Mouse (Mus musculus) kidney, embryonic 16.5 days (tissue): ENCODE results near the gene Dis3l2. TPM values are rescaled to one million over a fixed set of nuclear protein-coding genes. Genes with fewer than 3 reads are reported as not detected.

Source experiments
- ATAC-seq: fragments of 200-750 bp; cut with Nextera tagmentation; 2 replicates; pipeline ENCODE4 v1.8.0; 2017; ENCODE audit warnings: moderate TSS enrichment; ENCODE audit not compliant: low FRiP score, low TSS enrichment
- H3K27ac ChIP-seq: fragments of 300-500 bp; sonication (generic); 2 replicates; pipeline ENCODE4 v1.5.1; 2014; ENCODE audit warnings: low read length
- H3K27me3 ChIP-seq: fragments of 300-500 bp; sonication (generic); 2 replicates; pipeline ENCODE4 v1.6.1; 2014; ENCODE audit warnings: low read length, control low read depth, mixed read lengths; ENCODE audit not compliant: insufficient read depth
- H3K36me3 ChIP-seq: fragments of 300-500 bp; sonication (generic); 2 replicates; pipeline ENCODE4 v1.6.1; 2014; ENCODE audit warnings: low read length, control low read depth, mixed read lengths; ENCODE audit not compliant: insufficient read depth
- H3K4me1 ChIP-seq: fragments of 300-500 bp; sonication (generic); 2 replicates; pipeline ENCODE4 v1.6.1; 2014; ENCODE audit warnings: low read length, control low read depth, mixed read lengths; ENCODE audit not compliant: insufficient read depth
- H3K4me2 ChIP-seq: fragments of 300-500 bp; sonication (generic); replicated peaks from 2 replicates; pipeline ENCODE4 v1.6.1; 2014; ENCODE audit warnings: low read depth, low read length
- H3K4me3 ChIP-seq: fragments of 300-500 bp; sonication (generic); 2 replicates; pipeline ENCODE4 v1.5.1; 2014; ENCODE audit warnings: mild to moderate bottlenecking, low read length
- H3K9ac ChIP-seq: fragments of 300-500 bp; sonication (generic); replicated peaks from 2 replicates; pipeline ENCODE4 v1.6.1; 2014; ENCODE audit warnings: low read length
- H3K9me3 ChIP-seq: fragments of 300-500 bp; sonication (generic); 2 replicates; pipeline ENCODE4 v1.6.1; 2016; ENCODE audit warnings: low read length, control low read depth
- WGBS: fragments of 180-500 bp; shearing (Covaris S2); extraction: QIAGEN DNeasy Blood & Tissue Kit; methylation state at CpG from one replicate; pipeline ENCODE4 v1.1.7; 2014; 5-methylcytosine and 5-hydroxymethylcytosine counted together
- polyA plus RNA-seq: library from polyadenylated mRNA; unstranded; fragments of >200 nt; fragmentation: Nextera tagmentation; extraction: Ambion mirVana; gene quantifications from 2 replicates; pipeline ENCODE4 v1.2.1, GENCODE M21; 2015

Dis3l2 gene
- polyA plus RNA-seq, 1 experiment from 2014 or later: 30.8 TPM

GRCm38 (mm10) chr1:86994023-86994422 lies 290.4 kb downstream of the Dis3l2 start:
- H3K4me2 ChIP-seq: no peak overlapping the region
- no peak overlapping the region for H3K9ac ChIP-seq
- no peaks in the 10 kb centered on the region for H3K9me3 ChIP-seq
- H3K36me3 ChIP-seq: no peaks in the 10 kb centered on the region
- no peak for ATAC-seq
- H3K27me3 ChIP-seq: no peaks in the 10 kb centered on the region
- no peaks in the 10 kb centered on the region for H3K4me1 ChIP-seq
- H3K27ac ChIP-seq: no peak overlapping the region
- H3K4me3 ChIP-seq: no peak overlapping the region

- H3K27ac ChIP-seq: no peak overlapping the region
- no peaks in the 10 kb centered on the region for H3K27me3 ChIP-seq
- ATAC-seq: no peak
- H3K9me3 ChIP-seq: no peaks in the 10 kb centered on the region
- no peak overlapping the region for H3K9ac ChIP-seq
- H3K4me2 ChIP-seq: no peak overlapping the region
- no peaks in the 10 kb centered on the region for H3K36me3 ChIP-seq
- WGBS: 87% methylated on average over 2 of the region's 2 CpGs
- H3K4me3 ChIP-seq: no peak overlapping the region
- no peaks in the 10 kb centered on the region for H3K4me1 ChIP-seq
Measured at GRCm38 (mm10) chr1:86998051-86998450, 294.4 kb downstream of the Dis3l2 start.

GRCm38 (mm10) chr1:87001365-87001764 lies 297.8 kb downstream of the Dis3l2 start:
- Histone ChIP-seq H3K27ac (no peak overlapping the region), H3K27me3 (no peaks in the 10 kb centered on the region), H3K9ac (no peak overlapping the region), H3K4me2 (no peak overlapping the region), H3K36me3 (no peaks in the 10 kb centered on the region), H3K4me3 (no peak overlapping the region), H3K4me1 (peaks cover 3% of the 10 kb centered on the region; the same call in 1 of the 2 replicates), H3K9me3 (no peaks in the 10 kb centered on the region)
- ATAC-seq: no peak
- WGBS: 81% methylated on average over 5 of the region's 5 CpGs

- Histone ChIP-seq H3K27me3 (no peaks in the 10 kb centered on the region), H3K9ac (no peak overlapping the region), H3K36me3 (no peaks in the 10 kb centered on the region), H3K4me2 (no peak overlapping the region), H3K9me3 (no peaks in the 10 kb centered on the region), H3K4me1 (peaks cover 3% of the 10 kb centered on the region; the same call in 1 of the 2 replicates), H3K4me3 (no peak overlapping the region), H3K27ac (no peak overlapping the region)
- no peak for ATAC-seq
- WGBS: 26% methylated on average over 9 of the region's 9 CpGs
Measured at GRCm38 (mm10) chr1:87002545-87003168, 299.0 kb downstream of the Dis3l2 start.

- Histone ChIP-seq H3K4me3 (no peak overlapping the region), H3K36me3 (no peaks in the 10 kb centered on the region), H3K9ac (no peak overlapping the region), H3K4me1 (peaks cover 3% of the 10 kb centered on the region; the same call in 1 of the 2 replicates), H3K27me3 (no peaks in the 10 kb centered on the region), H3K9me3 (no peaks in the 10 kb centered on the region), H3K27ac (no peak overlapping the region), H3K4me2 (no peak overlapping the region)
- ATAC-seq: no peak
- WGBS: 37% methylated on average over 2 of the region's 2 CpGs
Measured at GRCm38 (mm10) chr1:87003169-87003552, 299.6 kb downstream of the Dis3l2 start.

- Histone ChIP-seq H3K4me3 (no peak overlapping the region), H3K27me3 (no peaks in the 10 kb centered on the region), H3K4me2 (no peak overlapping the region), H3K36me3 (no peaks in the 10 kb centered on the region), H3K9ac (no peak overlapping the region), H3K4me1 (peaks cover 3% of the 10 kb centered on the region; the same call in 1 of the 2 replicates), H3K27ac (no peak overlapping the region), H3K9me3 (no peaks in the 10 kb centered on the region)
- 83% methylated on average over 1 of the region's 1 CpGs for WGBS
- ATAC-seq: no peak
Measured at GRCm38 (mm10) chr1:87006425-87006824, 302.8 kb downstream of the Dis3l2 start.

GRCm38 (mm10) chr1:87008211-87008610 lies 304.6 kb downstream of the Dis3l2 start:
- Histone ChIP-seq H3K9me3 (no peaks in the 10 kb centered on the region), H3K27me3 (no peaks in the 10 kb centered on the region), H3K36me3 (no peaks in the 10 kb centered on the region), H3K4me2 (no peak overlapping the region), H3K9ac (no peak overlapping the region), H3K4me3 (no peak overlapping the region), H3K4me1 (peaks cover 3% of the 10 kb centered on the region; the same call in 1 of the 2 replicates), H3K27ac (no peak overlapping the region)
- WGBS: 54% methylated on average over 1 of the region's 1 CpGs
- no peak for ATAC-seq

GRCm38 (mm10) chr1:87009156-87009555 lies 305.5 kb downstream of the Dis3l2 start:
- 85% methylated on average over 3 of the region's 3 CpGs for WGBS
- H3K4me3 ChIP-seq: no peak overlapping the region
- H3K36me3 ChIP-seq: no peaks in the 10 kb centered on the region
- H3K9ac ChIP-seq: no peak overlapping the region
- no peak overlapping the region for H3K27ac ChIP-seq
- no peak for ATAC-seq
- no peak overlapping the region for H3K4me2 ChIP-seq
- H3K4me1 ChIP-seq: no peaks in the 10 kb centered on the region
- no peaks in the 10 kb centered on the region for H3K9me3 ChIP-seq
- no peaks in the 10 kb centered on the region for H3K27me3 ChIP-seq

GRCm38 (mm10) chr1:87010629-87011330 lies 307.2 kb downstream of the Dis3l2 start:
- ATAC-seq: no peak
- 78% methylated on average over 12 of the region's 12 CpGs for WGBS

GRCm38 (mm10) chr1:87011718-87012117 lies 308.1 kb downstream of the Dis3l2 start:
- Histone ChIP-seq H3K4me2 (no peak overlapping the region), H3K4me3 (no peak overlapping the region), H3K27ac (no peak overlapping the region), H3K27me3 (no peaks in the 10 kb centered on the region), H3K9ac (no peak overlapping the region), H3K4me1 (no peaks in the 10 kb centered on the region), H3K9me3 (no peaks in the 10 kb centered on the region), H3K36me3 (no peaks in the 10 kb centered on the region)
- WGBS: 60% methylated on average over 3 of the region's 3 CpGs
- ATAC-seq: no peak

More at GRCm38 (mm10) chr1:87010629-87011330, 307.2 kb downstream of the Dis3l2 start:
- no peaks in the 10 kb centered on the region for H3K9me3 ChIP-seq
- H3K4me1 ChIP-seq: no peaks in the 10 kb centered on the region
- H3K36me3 ChIP-seq: no peaks in the 10 kb centered on the region
- H3K4me2 ChIP-seq: no peak overlapping the region
- no peak overlapping the region for H3K4me3 ChIP-seq
- H3K9ac ChIP-seq: no peak overlapping the region
- H3K27ac ChIP-seq: no peak overlapping the region; the same call in 1 of the 2 replicates
- H3K27me3 ChIP-seq: no peaks in the 10 kb centered on the region
